Mouse (Mus musculus) cortical plate, adult 2 months (tissue): ENCODE data around the gene Zfand4.

Experiments used
- CTCF ChIP-seq: fragments of 200-500 bp; IDR thresholded peaks from 2 replicates; pipeline ENCODE4 v1.5.1; 2011; ENCODE audit warnings: mild to moderate bottlenecking, control low read depth, low read length; ENCODE audit not compliant: insufficient read depth; ENCODE audit errors: extremely low read depth
- POLR2A ChIP-seq: fragments of 200-500 bp; IDR thresholded peaks from 2 replicates; pipeline ENCODE4 v1.6.1; 2011; ENCODE audit warnings: mild to moderate bottlenecking, low read length, control low read depth; ENCODE audit not compliant: insufficient read depth; ENCODE audit errors: extremely low read depth

DNA sequence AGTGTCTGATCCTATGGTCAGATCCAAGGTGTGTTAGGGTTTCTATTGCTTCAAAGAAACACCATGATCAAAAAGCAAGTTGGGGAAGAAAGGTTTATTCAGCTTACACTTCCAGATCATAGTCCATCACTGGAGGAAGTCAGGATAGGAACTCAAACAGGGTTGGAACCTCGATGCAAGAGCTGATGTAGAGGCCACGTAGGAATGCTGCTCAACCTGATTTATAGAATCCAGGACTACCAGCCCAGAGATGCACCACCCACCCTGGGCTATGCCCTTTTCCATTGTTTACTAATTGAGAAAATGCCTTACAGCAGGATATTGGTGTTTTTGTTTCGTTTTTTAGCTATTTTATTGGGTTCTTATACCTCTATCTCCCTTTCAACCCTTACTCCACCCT lies 97.4 kb downstream of the Zfand4 start:
- TF ChIP-seq CTCF = no peak
- no peak for TF ChIP-seq POLR2A
